Mouse (Mus musculus) small intestine, adult 2 months (tissue): ENCODE measurements around the gene Nmnat2.

Experiments
- CTCF ChIP-seq: fragments of 200-500 bp; IDR thresholded peaks from 2 replicates; pipeline ENCODE4 v1.5.1; 2012; ENCODE audit warnings: low read depth, mild to moderate bottlenecking, control low read depth, inconsistent platforms, low read length, moderate library complexity, mixed read lengths; ENCODE audit not compliant: insufficient replicate concordance, insufficient read length; ENCODE audit errors: extremely low read depth
- POLR2A ChIP-seq: fragments of 200-500 bp; IDR thresholded peaks from 2 replicates; pipeline ENCODE4 v1.6.1; 2012; ENCODE audit warnings: low read depth, mild to moderate bottlenecking, control low read depth, inconsistent platforms, low read length, moderate library complexity

DNA sequence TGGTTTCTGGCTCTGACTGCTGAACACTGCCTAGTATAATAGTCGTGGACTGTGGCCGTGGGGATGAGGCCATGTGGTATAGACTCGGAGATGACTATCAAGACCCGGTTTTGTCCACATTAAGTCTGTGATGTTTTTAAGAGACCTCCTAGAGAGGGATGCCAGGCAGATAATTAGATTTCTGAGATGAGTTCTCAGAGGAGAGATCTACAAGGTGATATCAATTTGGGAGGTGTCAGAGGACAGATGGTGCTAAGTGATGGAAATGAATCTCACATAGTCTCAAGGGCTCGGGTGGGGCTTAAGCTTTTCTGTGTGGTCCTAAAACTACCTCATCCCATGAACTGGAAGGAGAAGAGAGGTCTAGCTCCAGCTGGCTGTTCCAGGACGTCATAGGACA is 88.5 kb downstream of the Nmnat2 start:
- no peak for TF ChIP-seq CTCF
- TF ChIP-seq POLR2A: no peak
